Mouse (Mus musculus) layer of hippocampus, adult 18-20 months (tissue): ENCODE measurements around the gene Zswim7. TPM values are rescaled to one million over a fixed set of nuclear protein-coding genes. Genes with fewer than 3 reads are reported as not detected.

Experiments used
- DNase-seq, 2 experiments: peaks; one replicate each; pipeline ENCODE4 v3.0.0; 2022; ENCODE audit warnings: low spot score in 2 of 2
- total RNA-seq, 2 experiments: library from RNA; stranded (reverse); gene quantifications; 2 replicates each; pipeline ENCODE4 v1.2.3; 2021

Gene Zswim7
- total RNA-seq, 2 experiments from 2014 or later = 11.5 to 13.2 TPM

DNA sequence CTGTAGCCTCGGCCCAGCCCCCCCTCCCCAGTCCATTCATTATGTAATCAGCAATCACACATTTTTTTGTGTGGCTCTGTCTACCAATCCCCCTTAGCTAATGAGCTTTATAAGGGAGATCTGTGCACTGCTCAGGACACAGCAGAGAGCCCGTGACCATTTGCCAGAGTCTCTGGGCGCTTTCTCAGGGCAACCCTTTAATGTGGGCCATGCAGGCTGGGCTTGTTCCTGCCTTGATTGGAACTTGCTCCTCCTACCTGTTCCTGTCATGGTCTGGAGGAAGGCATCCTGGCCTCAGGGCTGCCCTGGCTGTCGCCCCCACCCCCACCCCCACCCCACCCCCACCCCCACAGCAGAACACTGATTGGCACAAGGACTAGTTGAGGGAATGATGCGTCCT, 22.0 kb downstream of the Zswim7 start:
- no peak for DNase-seq

DNA sequence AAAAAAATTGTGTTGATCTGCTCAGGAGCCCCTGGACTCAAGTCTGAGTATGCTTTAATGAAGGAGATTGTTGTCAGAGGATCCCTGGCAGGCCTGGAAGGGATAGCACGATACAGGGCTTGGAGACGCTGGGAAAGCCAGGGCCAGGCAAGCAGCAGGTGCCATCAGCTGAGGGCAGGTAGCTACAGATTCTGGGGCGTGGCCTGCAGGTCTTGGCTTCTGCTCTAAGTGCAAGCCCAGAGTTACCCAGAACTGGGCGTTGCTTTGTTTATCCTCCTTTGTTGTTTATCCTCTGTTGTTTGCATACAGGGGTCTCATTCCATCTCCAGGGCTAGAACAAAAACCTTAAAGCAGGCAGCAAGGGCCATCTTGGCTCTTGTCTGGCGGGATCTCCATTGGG, 27.8 kb downstream of the Zswim7 start:
- DNase-seq = no peak

DNA sequence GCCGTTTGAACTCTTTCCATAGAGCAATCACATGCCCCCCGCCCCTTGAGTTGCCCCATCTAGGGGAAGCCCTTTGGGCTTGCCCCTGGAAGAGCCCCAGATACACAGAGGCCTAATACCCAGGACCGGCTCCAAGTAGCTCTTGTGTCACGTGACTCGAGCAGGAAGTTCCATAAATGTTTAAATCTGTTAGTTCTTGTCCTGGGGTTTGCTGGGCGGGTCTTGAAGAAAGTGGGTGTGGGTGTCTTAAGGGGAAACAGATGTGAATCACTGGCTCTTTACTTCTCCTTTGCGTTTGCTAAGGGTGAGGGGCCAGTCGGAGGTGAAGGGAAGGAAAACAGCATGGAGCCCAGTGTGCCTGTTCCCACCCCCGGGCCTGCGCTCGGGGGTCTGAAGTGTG, 30.1 kb downstream of the Zswim7 start:
- DNase-seq = no peak

DNA sequence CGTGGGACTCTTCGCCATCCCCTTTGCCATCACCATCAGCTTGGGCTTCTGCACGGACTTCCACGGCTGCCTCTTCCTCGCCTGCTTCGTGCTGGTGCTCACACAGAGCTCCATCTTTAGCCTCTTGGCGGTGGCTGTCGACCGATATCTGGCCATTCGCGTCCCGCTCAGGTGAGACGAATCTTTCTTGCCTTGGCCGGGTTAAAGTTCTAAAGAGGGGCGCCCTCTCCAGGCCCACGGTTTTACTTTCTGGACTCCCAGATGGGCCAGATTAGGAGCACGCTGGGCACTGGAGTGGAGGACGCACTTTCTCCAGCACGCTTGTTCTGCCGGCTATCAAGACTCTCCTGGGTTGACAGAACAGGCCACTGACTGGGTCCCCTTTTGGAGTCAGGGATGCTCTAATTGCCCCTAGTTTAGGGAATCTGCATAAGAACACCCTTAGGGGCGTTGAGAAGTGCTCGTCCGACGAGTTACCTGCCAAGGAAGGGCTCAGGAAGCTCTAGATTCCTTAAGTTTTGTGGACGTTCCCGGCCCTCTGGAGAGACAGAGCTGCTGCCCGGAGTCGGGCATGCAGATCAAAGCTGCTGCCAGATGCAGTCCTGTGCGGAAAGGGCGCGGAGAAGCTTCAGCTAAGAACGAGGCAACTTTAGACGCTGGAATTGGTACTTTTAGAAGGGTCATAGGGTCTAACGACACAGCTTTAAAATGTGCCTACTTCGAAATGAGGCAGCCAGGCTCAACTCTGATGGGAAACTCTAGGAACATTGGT, 31.7 kb downstream of the Zswim7 start:
- DNase-seq = no peak

DNA sequence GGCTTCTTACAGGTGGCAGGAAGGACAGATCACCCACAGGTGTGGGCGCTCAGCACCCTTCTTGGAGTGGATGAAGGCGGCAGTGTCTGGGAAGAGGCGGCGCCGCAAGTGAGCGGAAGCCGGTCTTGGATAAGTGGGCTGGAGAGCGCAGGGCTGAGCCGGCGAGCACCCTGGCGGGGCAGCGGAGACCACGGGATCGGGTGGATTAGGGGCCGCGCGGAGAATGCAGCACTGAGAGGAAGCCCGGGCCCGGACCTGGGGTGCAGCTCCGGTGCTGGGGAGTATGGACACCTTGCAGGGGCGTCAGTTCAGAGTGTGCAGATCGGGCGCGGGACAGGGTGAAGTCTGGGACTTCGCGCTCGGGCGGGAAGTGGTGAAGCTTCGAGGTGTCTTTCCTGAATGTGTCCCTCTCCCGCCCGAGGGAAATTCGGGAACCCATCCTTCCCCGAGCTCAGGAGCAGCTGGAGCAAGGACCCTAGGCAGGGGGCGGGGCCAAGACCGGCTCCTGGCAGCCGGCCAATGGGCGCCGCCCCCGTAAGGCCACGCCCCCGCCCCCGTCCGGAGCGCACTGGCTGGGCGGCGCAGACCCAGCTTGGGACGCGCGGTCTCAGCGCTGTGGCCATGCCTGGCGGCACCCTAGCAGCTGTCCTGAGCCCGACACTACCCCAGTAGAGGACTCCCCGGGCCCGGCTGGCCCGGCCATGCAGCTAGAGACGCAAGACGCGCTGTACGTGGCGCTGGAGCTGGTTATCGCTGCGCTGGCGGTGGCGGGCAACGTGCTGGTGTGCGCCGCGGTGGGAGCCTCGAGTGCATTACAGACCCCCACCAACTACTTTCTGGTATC, 32.6 kb downstream of the Zswim7 start, which contains the start of gene Adora2b:
Adora2b (plus strand) TSS at position 584 of the 844 bp plus-strand sequence.
- peak; percentile 6 to 32 for DNase-seq

DNA sequence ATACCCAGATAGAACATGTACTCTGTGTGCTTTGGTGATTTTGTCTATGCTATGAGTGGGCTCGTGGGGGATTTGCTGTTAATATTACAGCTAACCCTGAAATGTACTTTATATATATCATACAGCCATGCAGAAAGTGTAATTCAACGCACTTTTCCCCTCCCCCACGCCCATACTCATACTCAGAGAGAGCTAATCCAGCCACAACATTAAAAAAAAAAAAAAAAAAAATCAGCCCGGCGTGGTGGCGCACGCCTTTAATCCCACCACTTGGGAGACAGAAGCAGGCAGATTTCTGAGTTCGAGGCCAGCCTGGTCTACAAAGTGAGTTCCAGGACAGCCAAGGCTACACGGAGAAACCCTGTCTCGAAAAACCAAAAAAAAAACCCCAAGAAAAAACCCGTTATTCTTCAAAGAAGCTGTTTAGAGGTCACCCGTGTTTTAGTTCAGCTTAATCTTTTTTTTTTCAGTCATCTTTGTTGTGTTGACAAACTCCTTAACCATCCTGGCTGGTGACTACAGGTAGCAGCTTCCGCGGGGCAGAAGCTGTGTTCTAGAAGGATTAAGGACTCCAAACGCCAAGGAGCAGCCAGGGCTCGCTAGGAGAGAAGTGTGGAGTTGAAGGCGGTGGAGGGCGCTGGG, 33.3 kb downstream of the Zswim7 start:
- no peak for DNase-seq

DNA sequence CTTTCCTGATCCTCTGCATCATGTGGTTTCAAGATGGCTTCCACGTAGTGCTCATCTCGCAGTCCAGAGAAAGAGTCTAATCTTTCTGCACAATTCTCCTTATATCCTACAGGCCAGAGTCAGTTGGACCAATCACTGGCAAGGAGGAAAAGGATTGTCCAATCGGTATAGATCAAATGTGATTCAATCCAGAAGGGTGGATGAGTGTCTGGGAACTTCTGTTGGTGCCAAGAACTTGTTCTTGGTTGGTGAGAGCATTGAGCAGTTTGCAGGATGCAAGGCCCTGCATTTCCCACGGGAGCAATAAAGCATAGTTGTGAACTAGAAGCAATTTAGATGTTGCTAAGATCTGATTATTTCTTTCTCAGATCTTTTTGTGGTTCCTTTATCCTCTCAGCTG, 36.7 kb downstream of the Zswim7 start:
- no peak for DNase-seq

DNA sequence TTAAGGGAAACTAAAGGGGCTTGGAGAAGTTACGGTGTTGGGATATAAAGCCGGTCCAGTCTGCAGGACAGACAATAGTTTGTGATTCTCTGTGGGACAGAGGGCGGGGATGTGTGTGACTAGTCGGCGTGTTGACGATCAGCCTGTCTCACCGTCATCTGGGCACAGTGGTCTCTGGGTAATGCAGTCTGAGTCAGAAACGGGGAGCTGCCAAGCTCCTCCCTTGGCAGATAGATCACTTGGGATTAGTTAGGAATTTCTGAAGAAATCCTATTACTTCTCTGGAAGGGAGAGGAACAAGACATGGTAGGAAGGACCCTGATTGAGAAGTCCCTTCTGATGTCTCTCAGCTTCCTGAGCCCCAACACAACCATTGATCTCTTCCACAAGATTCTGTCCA, 37.3 kb downstream of the Zswim7 start:
- DNase-seq = no peak

DNA sequence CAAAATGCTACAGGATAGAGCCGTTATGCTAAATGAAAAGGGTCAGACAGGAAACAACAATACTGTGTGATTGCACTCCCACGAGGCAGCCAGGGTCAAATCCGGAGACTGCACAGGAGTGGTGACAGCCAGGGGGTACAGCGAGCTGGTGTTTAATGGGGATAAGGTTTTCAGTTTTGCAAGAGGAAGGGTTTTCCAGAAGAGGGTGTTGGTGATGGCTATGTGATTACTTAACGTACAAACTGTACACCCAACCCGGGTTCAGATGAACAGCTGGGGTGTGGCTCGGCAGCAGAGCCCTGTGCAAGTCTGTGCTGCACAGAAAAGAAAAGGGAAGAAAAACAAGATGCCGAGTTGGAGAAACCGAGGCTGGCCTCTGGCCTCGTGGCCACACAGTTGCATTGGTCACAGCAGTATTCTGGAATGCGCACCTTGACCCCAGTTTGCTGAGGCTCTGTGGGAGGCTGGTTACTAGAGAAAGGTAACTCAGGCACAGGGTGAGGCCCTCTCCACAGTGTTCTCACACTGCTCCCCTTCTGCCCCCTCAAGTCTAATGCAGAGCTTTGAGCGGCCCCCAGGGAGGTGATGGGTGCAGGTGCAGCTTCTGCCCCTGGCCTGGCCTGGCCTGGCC, 40.4 kb downstream of the Zswim7 start:
- no peak for DNase-seq

DNA sequence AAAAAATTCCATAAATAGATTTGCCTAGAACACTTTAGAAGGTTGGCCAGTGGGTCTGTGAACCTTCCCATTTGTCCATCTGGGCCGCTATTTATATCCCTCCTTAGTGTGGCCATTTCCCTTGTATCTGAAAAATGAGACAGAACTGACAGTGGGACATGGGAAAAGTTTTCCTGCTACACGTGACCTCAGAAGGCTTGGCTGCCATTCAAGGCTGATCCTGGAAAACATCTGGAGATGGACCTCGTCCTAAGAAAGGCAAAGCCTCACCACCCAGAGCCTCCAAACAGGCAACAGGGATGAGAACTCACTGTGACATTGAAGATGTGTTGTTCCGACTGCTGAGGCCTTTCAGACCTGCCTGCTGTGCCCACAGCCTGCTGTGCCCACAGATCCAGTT, 56.4 kb downstream of the Zswim7 start:
- no peak for DNase-seq

DNA sequence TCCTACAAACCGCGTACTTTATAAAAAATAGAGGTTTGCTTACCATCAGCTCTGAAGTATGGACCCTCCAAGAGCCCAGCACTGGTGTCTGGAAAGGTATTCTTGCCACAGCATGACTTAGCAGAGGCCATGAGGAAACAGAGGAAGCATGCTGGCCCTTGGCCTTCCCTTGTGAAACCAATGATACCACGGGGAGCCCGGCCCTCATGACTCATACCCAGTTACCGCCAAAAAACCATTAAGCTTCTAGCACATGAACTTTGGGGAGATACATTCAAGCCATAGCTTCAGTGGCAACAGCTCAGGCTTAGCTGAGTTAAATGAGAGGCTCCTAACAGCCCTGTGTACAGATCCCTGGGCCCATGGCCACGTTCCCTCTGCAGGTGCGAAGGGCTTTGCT, 57.2 kb downstream of the Zswim7 start:
- DNase-seq = no peak

DNA sequence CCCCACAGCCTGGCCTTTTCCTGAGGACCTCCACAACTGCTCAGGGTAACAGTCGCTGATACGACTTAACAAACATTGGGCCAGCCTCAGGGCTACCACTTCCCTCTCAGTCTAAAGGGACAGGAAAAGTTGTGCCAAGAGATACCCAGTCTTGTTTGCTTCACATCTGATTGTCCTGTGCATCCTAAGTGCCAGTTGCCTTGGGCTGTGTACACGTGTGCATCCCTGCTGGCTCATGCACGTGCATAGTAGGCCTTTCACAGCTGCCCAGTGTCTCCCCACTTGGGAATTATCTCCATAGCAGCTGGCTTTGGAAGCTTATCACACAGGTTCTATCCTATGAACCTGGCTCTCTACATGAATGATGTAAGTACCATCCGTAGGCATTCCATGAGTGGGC, 57.8 kb downstream of the Zswim7 start:
- no peak for DNase-seq

DNA sequence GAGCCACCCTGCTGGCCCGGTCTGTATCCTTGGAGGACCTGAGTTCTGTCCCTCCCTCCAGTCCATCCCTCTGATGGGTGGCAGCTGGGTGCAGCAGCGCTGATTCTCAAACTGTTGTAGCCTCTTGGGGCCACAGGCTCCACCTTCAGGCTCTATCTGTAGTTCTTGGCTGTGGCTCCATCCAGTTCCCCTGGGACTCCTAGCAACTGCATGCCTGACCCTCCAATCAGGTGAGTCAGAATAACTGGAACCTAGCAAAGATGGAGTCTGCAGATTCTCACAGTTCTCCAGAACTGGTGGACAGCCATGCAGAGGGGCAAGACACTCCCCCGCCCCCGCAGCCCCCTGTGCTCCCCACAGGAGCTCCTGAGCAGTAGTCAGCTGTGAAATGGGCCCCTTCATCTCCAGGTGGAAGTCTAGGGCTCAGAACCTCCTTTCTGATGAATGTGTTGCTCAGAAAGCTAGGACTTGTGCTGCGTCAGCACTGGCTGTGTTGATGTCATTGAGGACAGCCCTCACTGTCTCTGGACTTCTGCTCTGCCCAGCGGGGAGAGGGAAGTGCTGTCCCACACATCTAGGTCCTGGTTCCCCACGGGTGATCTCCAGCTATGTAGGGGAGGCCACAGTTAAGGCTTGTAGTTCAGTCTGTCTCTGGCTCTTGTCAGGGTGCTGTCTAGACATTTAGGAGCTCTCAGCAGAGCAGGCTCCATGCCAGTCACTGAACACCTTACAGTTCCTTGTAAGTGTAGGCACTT, 60.2 kb downstream of the Zswim7 start:
- no peak for DNase-seq

DNA sequence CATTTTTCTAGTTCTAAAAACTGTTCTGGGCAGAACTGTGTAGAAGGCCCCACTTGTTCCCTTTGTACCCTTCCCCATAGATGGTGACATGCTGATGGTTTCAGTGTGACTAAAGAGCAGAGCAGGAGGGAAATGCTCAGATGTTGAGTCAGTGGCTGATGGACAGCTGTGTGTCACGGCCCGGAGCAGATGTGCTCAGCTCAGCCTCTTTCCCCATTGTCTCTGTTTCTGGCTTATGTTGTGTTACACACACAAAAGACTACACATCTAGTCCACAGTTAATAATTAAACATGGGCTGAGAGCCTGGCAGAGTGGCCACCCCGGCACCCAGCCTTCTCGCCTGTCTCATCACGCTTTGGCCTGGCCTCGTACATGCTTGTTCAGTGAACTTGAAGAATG, 63.4 kb downstream of the Zswim7 start:
- no peak for DNase-seq

Other genes with a start within 250 kb of the Zswim7 start
- 1 to 10 TPM; 6.6 to 7.6 TPM for gene Adora2b, start 32.4 kb downstream of the Zswim7 start, total RNA-seq
- gene Ttc19, start 98 bp upstream of the Zswim7 start, total RNA-seq = 10 to 100 TPM; 87.2 to 88.5 TPM
- 1 to 10 TPM; 6.3 to 6.5 TPM for gene Pigl, start 177.1 kb upstream of the Zswim7 start, total RNA-seq
- gene Ncor1, start 177.2 kb upstream of the Zswim7 start, total RNA-seq = 100 to 1,000 TPM; 268 to 281 TPM